Mouse (Mus musculus) gastrocnemius, adult 2 months (tissue): Measurements from ENCODE around the gene Ermp1. TPM values are rescaled to one million over a fixed set of nuclear protein-coding genes. Genes with fewer than 3 reads are reported as not detected.

Experiments used
- DNase-seq: peaks from one replicate; pipeline ENCODE4 v3.0.0; 2022
- H3K27ac ChIP-seq: fragments of 200-600 bp; 2 replicates; pipeline ENCODE4 v1.8.1; 2022; ENCODE audit warnings: mild to moderate bottlenecking
- H3K4me3 ChIP-seq: fragments of 200-600 bp; 2 replicates; pipeline ENCODE4 v1.8.1; 2022; ENCODE audit warnings: mild to moderate bottlenecking, moderate library complexity
- CTCF ChIP-seq: fragments of 200-600 bp; IDR thresholded peaks from 2 replicates; pipeline ENCODE4 v1.8.1; 2022; ENCODE audit warnings: antibody characterized with exemption, mild to moderate bottlenecking, moderate library complexity
- intact Hi-C: fragments of 180-260 bp; cut with DNase I; formaldehyde crosslinking; loops from one replicate; pipeline ENCODE4 v1.15.1; 2025
- total RNA-seq, 2 experiments: library from RNA; stranded (reverse); gene quantifications; 2 replicates each; pipeline ENCODE4 v1.2.3; 2021

Ermp1 gene
- total RNA-seq, 2 experiments from 2014 or later = 7.2 to 7.9 TPM

DNA sequence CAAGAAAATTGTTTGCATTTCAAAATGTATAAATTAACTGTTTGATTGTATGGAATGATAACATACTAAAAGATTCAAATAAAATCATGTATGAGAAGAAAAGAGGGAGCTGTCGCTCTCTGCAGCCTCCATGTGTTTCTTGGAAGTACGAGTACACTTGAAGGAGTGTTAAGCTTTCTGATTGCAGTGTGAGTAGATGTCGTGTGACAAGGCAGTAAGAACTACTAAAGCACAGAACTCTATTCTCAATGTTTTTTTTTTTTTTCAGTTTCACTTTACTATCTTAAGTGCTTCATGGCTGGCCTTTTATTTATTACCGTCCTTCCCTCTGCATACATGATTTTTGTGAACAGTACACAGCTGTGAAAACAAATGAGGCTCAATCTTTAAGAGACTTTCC is 86.0 kb downstream of the Ermp1 start:
- Histone ChIP-seq H3K27ac (no peak overlapping the region), H3K4me3 (no peak overlapping the region)
- no peak for DNase-seq
- TF ChIP-seq CTCF = no peak
- intact Hi-C loops = loop anchor here (2.0 to 5.0 kb wide), 3 partner anchors 39 to 195 kb away; partner anchors contain the start of genes Cd274, Plgrkt and Ric1

Other genes starting within 250 kb of the Ermp1 start
- not detected for gene Pdcd1lg2, start 237.5 kb downstream of the Ermp1 start, total RNA-seq
- gene Ric1, start 126.1 kb downstream of the Ermp1 start, total RNA-seq = 10 to 100 TPM; 24.4 to 27.3 TPM
- gene Mlana, start 49.4 kb upstream of the Ermp1 start, total RNA-seq = not detected
- 10 to 100 TPM; 11.8 to 14.4 TPM for gene 9930021J03Rik, start 157.6 kb upstream of the Ermp1 start, total RNA-seq
- 10 to 100 TPM; 10.2 to 11.1 TPM for gene Ranbp6, start 164.6 kb upstream of the Ermp1 start, total RNA-seq